Mouse (Mus musculus) liver, postnatal 0 days (tissue): ENCODE data around the gene Cd320. TPM values are rescaled to one million over a fixed set of nuclear protein-coding genes. Genes with fewer than 3 reads are reported as not detected.
"Not testable (repeated sequence)": the region's sequence is repeated elsewhere in the genome, so short reads cannot be mapped to it uniquely, and the experiment has no call there.

Experiments
- ATAC-seq: fragments of 200-750 bp; cut with Nextera tagmentation; 2 replicates; pipeline ENCODE4 v1.8.0; 2017; ENCODE audit warnings: mild to moderate bottlenecking, moderate library complexity
- DNase-seq: peaks from one replicate; pipeline ENCODE4 v3.0.0-alpha.2; 2016
- H3K27ac ChIP-seq: fragments of 300-500 bp; sonication (generic); 2 replicates; pipeline ENCODE4 v1.5.1; 2014; ENCODE audit warnings: antibody characterized with exemption, moderate library complexity, mild to moderate bottlenecking, low read depth
- H3K27me3 ChIP-seq: fragments of 300-500 bp; sonication (generic); 2 replicates; pipeline ENCODE4 v1.6.1; 2014; ENCODE audit warnings: low read length, control low read depth, mixed read lengths; ENCODE audit not compliant: insufficient read depth
- H3K36me3 ChIP-seq: fragments of 300-500 bp; sonication (generic); replicated peaks from 2 replicates; pipeline ENCODE4 v1.6.1; 2014; ENCODE audit warnings: mild to moderate bottlenecking, control low read depth, low read length, moderate library complexity, mixed read lengths; ENCODE audit not compliant: insufficient read depth
- H3K4me1 ChIP-seq: fragments of 300-500 bp; sonication (generic); 2 replicates; pipeline ENCODE4 v1.6.1; 2014; ENCODE audit warnings: antibody characterized with exemption, mild to moderate bottlenecking, control low read depth; ENCODE audit not compliant: insufficient read depth
- H3K4me2 ChIP-seq: fragments of 300-500 bp; sonication (generic); 2 replicates; pipeline ENCODE4 v1.6.1; 2014; ENCODE audit warnings: low read depth, mild to moderate bottlenecking, low read length, moderate library complexity, mixed read lengths
- H3K4me3 ChIP-seq: fragments of 300-500 bp; sonication (generic); 2 replicates; pipeline ENCODE4 v1.5.1; 2014; ENCODE audit warnings: low read depth, low read length
- H3K9ac ChIP-seq: fragments of 300-500 bp; sonication (generic); replicated peaks from 2 replicates; pipeline ENCODE4 v1.6.1; 2014; ENCODE audit warnings: mild to moderate bottlenecking, moderate library complexity
- H3K9me3 ChIP-seq: fragments of 300-500 bp; sonication (generic); 2 replicates; pipeline ENCODE4 v1.6.1; 2016; ENCODE audit warnings: mild to moderate bottlenecking, control low read depth, low read length, mixed read lengths
- CTCF ChIP-seq: sonication (generic); IDR thresholded peaks from 2 replicates; pipeline ENCODE4 v1.5.1; 2016; ENCODE audit warnings: antibody characterized with exemption, low read depth
- EP300 ChIP-seq: IDR thresholded peaks from 2 replicates; pipeline ENCODE4 v1.6.1; 2016; ENCODE audit warnings: antibody characterized with exemption, low read depth, mild to moderate bottlenecking
- WGBS: fragments of 180-500 bp; shearing (Covaris S2); extraction: QIAGEN DNeasy Blood & Tissue Kit; methylation state at CpG from one replicate; pipeline ENCODE4 v1.1.7; 2014; ENCODE audit not compliant: insufficient replicate concordance; 5-methylcytosine and 5-hydroxymethylcytosine counted together
- polyA plus RNA-seq: library from polyadenylated mRNA; unstranded; fragments of >200 nt; fragmentation: Nextera tagmentation; extraction: Ambion mirVana; gene quantifications from 2 replicates; pipeline ENCODE4 v1.2.1, GENCODE M21; 2015

Gene Cd320
- polyA plus RNA-seq, 1 experiment from 2014 or later = 16.6 TPM

GRCm38 (mm10) chr17:33874411-33874810 is 31.5 kb downstream of the Cd320 start:
- H3K4me3 ChIP-seq = no peak overlapping the region
- no peaks in the 10 kb centered on the region for H3K27me3 ChIP-seq
- no peak overlapping the region for H3K27ac ChIP-seq
- TF ChIP-seq EP300 = no peak
- TF ChIP-seq CTCF = no peak
- DNase-seq (no peak), ATAC-seq (no peak)
- no peak overlapping the region for H3K4me2 ChIP-seq
- no peak overlapping the region for H3K9ac ChIP-seq
- 89% methylated on average over 7 of the region's 11 CpGs for WGBS
- H3K9me3 ChIP-seq = no peaks in the 10 kb centered on the region
- H3K36me3 ChIP-seq = peaks cover 4% of the 10 kb centered on the region; the same call in 1 of the 2 replicates
- no peaks in the 10 kb centered on the region for H3K4me1 ChIP-seq

- not testable (repeated sequence) for H3K4me3 ChIP-seq, H3K36me3 ChIP-seq, H3K9me3 ChIP-seq, H3K9ac ChIP-seq, H3K4me2 ChIP-seq, DNase-seq, H3K27ac ChIP-seq, H3K4me1 ChIP-seq, H3K27me3 ChIP-seq
- WGBS = 75% methylated on average over 5 of the region's 5 CpGs
- ATAC-seq = peak; percentile 57
- peak; percentile 58 for TF ChIP-seq CTCF
Measured at GRCm38 (mm10) chr17:33875797-33876196, 32.9 kb downstream of the Cd320 start.

- 96% methylated on average over 6 of the region's 11 CpGs for WGBS
- H3K9ac ChIP-seq, H3K9me3 ChIP-seq, H3K27ac ChIP-seq, DNase-seq, H3K27me3 ChIP-seq, H3K4me3 ChIP-seq, H3K4me2 ChIP-seq, ATAC-seq: not testable (repeated sequence)
- Histone ChIP-seq H3K36me3 (peaks cover 17% of the 10 kb centered on the region; the same call in 1 of the 2 replicates), H3K4me1 (peaks cover 10% of the 10 kb centered on the region)
Measured at GRCm38 (mm10) chr17:33884320-33884719, 41.4 kb downstream of the Cd320 start.

GRCm38 (mm10) chr17:33887802-33888201 is 44.9 kb downstream of the Cd320 start:
- H3K27me3 ChIP-seq, H3K27ac ChIP-seq, H3K36me3 ChIP-seq, H3K9ac ChIP-seq, ATAC-seq, DNase-seq, H3K9me3 ChIP-seq: not testable (repeated sequence)
- Histone ChIP-seq H3K4me2 (peak overlapping the region; percentile 29; the same call in 1 of the 2 replicates), H3K4me3 (peak overlapping the region; percentile 79; the same call in 1 of the 2 replicates), H3K4me1 (peaks cover 10% of the 10 kb centered on the region)
- 39% methylated on average over 2 of the region's 2 CpGs for WGBS

GRCm38 (mm10) chr17:33888230-33888629 is 45.3 kb downstream of the Cd320 start:
- H3K9ac ChIP-seq = peak overlapping the region; percentile 38; the same call in 1 of the 2 replicates
- not testable (repeated sequence) for H3K27ac ChIP-seq

GRCm38 (mm10) chr17:33889941-33890532 is 47.1 kb downstream of the Cd320 start:
- peak overlapping the region; percentile 61 for H3K27ac ChIP-seq
- H3K36me3 ChIP-seq, H3K9me3 ChIP-seq, DNase-seq, H3K27me3 ChIP-seq: not testable (repeated sequence)
- H3K4me2 ChIP-seq = peak overlapping the region; percentile 70
- peak overlapping the region; percentile 81 for H3K9ac ChIP-seq
- peak overlapping the region; percentile 79 for H3K4me3 ChIP-seq
- ATAC-seq = peak; percentile 2
- peaks cover 10% of the 10 kb centered on the region for H3K4me1 ChIP-seq
- WGBS = 0% methylated on average over 39 of the region's 44 CpGs

More at GRCm38 (mm10) chr17:33888230-33888629, 45.3 kb downstream of the Cd320 start:
- H3K27me3 ChIP-seq, DNase-seq, H3K9me3 ChIP-seq, H3K36me3 ChIP-seq, ATAC-seq: not testable (repeated sequence)
- H3K4me1 ChIP-seq = peaks cover 10% of the 10 kb centered on the region
- H3K4me2 ChIP-seq = peak overlapping the region; percentile 70; the same call in 1 of the 2 replicates
- peak overlapping the region; percentile 79 for H3K4me3 ChIP-seq

GRCm38 (mm10) chr17:33890533-33891059 is 47.7 kb downstream of the Cd320 start, which contains the start of gene Kifc1:
TSS of gene Kifc1 (minus strand) at chr17:33890661.
- H3K9me3 ChIP-seq = no peaks in the 10 kb centered on the region
- H3K9ac ChIP-seq = peak within 1 kb of the TSS; percentile 81
- TF ChIP-seq CTCF (peak; percentile 100), EP300 (no peak; the same call in 1 of the 2 replicates)
- peak within 1 kb of the TSS; percentile 70 for H3K4me2 ChIP-seq
- under 1% methylated on average over 45 of the region's 49 CpGs for WGBS
- peak within 1 kb of the TSS; percentile 79 for H3K4me3 ChIP-seq
- peak; percentile 99 for DNase-seq
- peaks cover 10% of the 10 kb centered on the region for H3K4me1 ChIP-seq
- H3K36me3 ChIP-seq = peaks cover 8% of the 10 kb centered on the region; the same call in 1 of the 2 replicates
- H3K27me3 ChIP-seq = no peaks in the 10 kb centered on the region
- peak; percentile 99 for ATAC-seq
- peak within 1 kb of the TSS; percentile 61 for H3K27ac ChIP-seq
